In genomic region chr5:9346510-9346909, GRCm38 (mm10) we compare ENCODE assay signal across 21 mouse cellular contexts.
DNase-seq lines count a peak whose midpoint lies in the region; ATAC-seq and TF ChIP-seq lines count a peak whose summit lies in the region.
"Had no signal": no experiment of that assay in that cellular context is flagged by ENCODE, and none has a peak within 500 bp of the region (broad histone marks: within the 10 kb centered on the region; RNA-seq: fewer than 3 reads in every experiment).

No protein-coding gene starts in this region.

- H3K4me3 ChIP-seq in hindbrain, embryonic 11.5 days (ENCODE audit: low read depth, low read length): no peak overlapping the region
- H3K4me3 ChIP-seq in hindbrain, postnatal 0 days (ENCODE audit: low read length): no peak overlapping the region
- no peak overlapping the region for H3K4me3 ChIP-seq in neural tube, embryonic 13.5 days
- H3K4me3 ChIP-seq in hindbrain, embryonic 14.5 days (replicated peaks; ENCODE audit: low read length): no peak overlapping the region
- H3K4me3 ChIP-seq: embryonic facial prominence, embryonic 10.5 days; forebrain, embryonic 13.5 days; liver, embryonic 15.5 days; neural tube, embryonic 15.5 days had no signal

- no peaks in the 10 kb centered on the region for H3K27me3 ChIP-seq in hindbrain, embryonic 11.5 days (ENCODE audit: control insufficient read depth, insufficient read depth, low read length)
- H3K27me3 ChIP-seq in hindbrain, postnatal 0 days (ENCODE audit: insufficient read depth, low read length): no peaks in the 10 kb centered on the region
- H3K27me3 ChIP-seq in neural tube, embryonic 13.5 days: no peaks in the 10 kb centered on the region
- no peaks in the 10 kb centered on the region for H3K27me3 ChIP-seq in hindbrain, embryonic 14.5 days (ENCODE audit: control insufficient read depth, insufficient read depth, low read length)
- H3K27me3 ChIP-seq: forebrain, embryonic 13.5 days; liver, embryonic 15.5 days; neural tube, embryonic 15.5 days had no signal

- H3K36me3 ChIP-seq in hindbrain, embryonic 11.5 days (ENCODE audit: control insufficient read depth, insufficient read depth, low read length): no peaks in the 10 kb centered on the region
- H3K36me3 ChIP-seq in hindbrain, postnatal 0 days (ENCODE audit: insufficient read depth, low read length): no peaks in the 10 kb centered on the region
- H3K36me3 ChIP-seq in neural tube, embryonic 13.5 days: no peaks in the 10 kb centered on the region
- no peaks in the 10 kb centered on the region for H3K36me3 ChIP-seq in hindbrain, embryonic 14.5 days (replicated peaks; ENCODE audit: control insufficient read depth, insufficient read depth)
- H3K36me3 ChIP-seq: embryonic facial prominence, embryonic 10.5 days; liver, embryonic 15.5 days; neural tube, embryonic 15.5 days had no signal

- intact Hi-C loops in left cerebral cortex, postnatal 14 days (cut with DNase I): no loop called here

- no peaks in the 10 kb centered on the region for H3K9me3 ChIP-seq in hindbrain, embryonic 11.5 days (ENCODE audit: control insufficient read depth, low read length)
- H3K9me3 ChIP-seq in hindbrain, postnatal 0 days (ENCODE audit: low read length): no peaks in the 10 kb centered on the region
- no peaks in the 10 kb centered on the region for H3K9me3 ChIP-seq in neural tube, embryonic 13.5 days
- no peaks in the 10 kb centered on the region for H3K9me3 ChIP-seq in hindbrain, embryonic 14.5 days (ENCODE audit: control insufficient read depth, low read length)
- H3K9me3 ChIP-seq: embryonic facial prominence, embryonic 10.5 days; forebrain, embryonic 13.5 days; liver, embryonic 15.5 days; neural tube, embryonic 15.5 days had no signal

- ATAC-seq in hindbrain, embryonic 11.5 days (ENCODE audit: low FRiP score): no peak
- ATAC-seq in hindbrain, postnatal 0 days: no peak
- no peak for ATAC-seq in neural tube, embryonic 13.5 days (ENCODE audit: low read depth)
- ATAC-seq in hindbrain, embryonic 14.5 days (ENCODE audit: low FRiP score): no peak
- ATAC-seq: activated CD4-positive, CD25-positive, alpha-beta regulatory T cell, adult 4 months; forebrain, embryonic 13.5 days; intestine, postnatal 0 days had no signal

- DNase-seq in hindbrain, embryonic 11.5 days (ENCODE audit: low spot score): no peak
- DNase-seq in hindbrain, postnatal 0 days (ENCODE audit: low spot score): no peak
- DNase-seq in neural tube, embryonic 10.5 days (ENCODE audit: extremely low spot score, low spot score): no peak
- DNase-seq in hindbrain, embryonic 14.5 days (ENCODE audit: low spot score): no peak
- no peak for DNase-seq in left cerebral cortex, postnatal 14 days (ENCODE audit: low spot score in 2 of 2)
- no peak for DNase-seq in left cerebral cortex, adult 18-20 months (ENCODE audit: low spot score in 2 of 2)
- DNase-seq: adrenal gland, postnatal 14 days; cerebellum, adult 2 months; gastrocnemius, postnatal 36 days; right cerebral cortex, postnatal 14 days; spleen, adult 18-20 months; thymus, postnatal 36 days had no signal

- H3K9ac ChIP-seq in hindbrain, embryonic 11.5 days (ENCODE audit: low read depth, low read length): no peak overlapping the region
- H3K9ac ChIP-seq in hindbrain, postnatal 0 days (replicated peaks; ENCODE audit: low read length): no peak overlapping the region
- H3K9ac ChIP-seq in neural tube, embryonic 13.5 days: no peak overlapping the region
- H3K9ac ChIP-seq in hindbrain, embryonic 14.5 days: no peak overlapping the region
- H3K9ac ChIP-seq: forebrain, embryonic 13.5 days; liver, embryonic 15.5 days; neural tube, embryonic 15.5 days had no signal

- no peak overlapping the region for H3K4me2 ChIP-seq in hindbrain, embryonic 11.5 days (replicated peaks; ENCODE audit: low read depth, low read length)
- H3K4me2 ChIP-seq in hindbrain, postnatal 0 days (ENCODE audit: low read depth, low read length): no peak overlapping the region
- no peak overlapping the region for H3K4me2 ChIP-seq in neural tube, embryonic 13.5 days
- H3K4me2 ChIP-seq in hindbrain, embryonic 14.5 days (replicated peaks): no peak overlapping the region
- H3K4me2 ChIP-seq: forebrain, embryonic 13.5 days; liver, embryonic 15.5 days; neural tube, embryonic 15.5 days had no signal

- 0 out of 2 replicates have a peak overlapping the region, but pooled peaks have one; percentile 5 for H3K27ac ChIP-seq in hindbrain, embryonic 11.5 days (ENCODE audit: low read depth, low read length)
- no peak overlapping the region for H3K27ac ChIP-seq in hindbrain, postnatal 0 days
- H3K27ac ChIP-seq in neural tube, embryonic 13.5 days (replicated peaks): peak overlapping the region; percentile 35
- peak overlapping the region; percentile 6 for H3K27ac ChIP-seq in hindbrain, embryonic 14.5 days
- H3K27ac ChIP-seq: embryonic facial prominence, embryonic 10.5 days; forebrain, embryonic 13.5 days; kidney, postnatal 0 days; liver, embryonic 15.5 days; macrophage had no signal

- 68% methylated on average over 4 of the region's 4 CpGs for WGBS in hindbrain, embryonic 11.5 days
- WGBS in hindbrain, postnatal 0 days: 54% methylated on average over 4 of the region's 4 CpGs
- 61% methylated on average over 4 of the region's 4 CpGs for WGBS in neural tube, embryonic 13.5 days
- 55% methylated on average over 4 of the region's 4 CpGs for WGBS in hindbrain, embryonic 14.5 days

- TF ChIP-seq CTCF in hindbrain, postnatal 0 days (IDR thresholded peaks at IDR 0.05; ENCODE audit: low read depth): no peak

- H3K4me1 ChIP-seq in hindbrain, embryonic 11.5 days (replicated peaks; ENCODE audit: control insufficient read depth, insufficient read depth, low read length): no peaks in the 10 kb centered on the region
- H3K4me1 ChIP-seq in hindbrain, postnatal 0 days (ENCODE audit: insufficient read depth, low read length): no peaks in the 10 kb centered on the region
- H3K4me1 ChIP-seq in neural tube, embryonic 13.5 days (replicated peaks): peaks cover 30% of the 10 kb centered on the region
- peaks cover 26% of the 10 kb centered on the region for H3K4me1 ChIP-seq in hindbrain, embryonic 14.5 days (replicated peaks; ENCODE audit: control insufficient read depth, insufficient read depth, low read length)
- H3K4me1 ChIP-seq: liver, embryonic 15.5 days had no signal
